Mouse (Mus musculus): ENCODE measurements at regions not wholly inside any gene's neighbourhood (a gene's known extent, or its start where the extent isn't known, plus 50 kb on each side); places are given as distances from the start of the nearest gene placed in this dataset.
"Not testable (repeated sequence)": the region's sequence is repeated elsewhere in the genome, so short reads cannot be mapped to it uniquely, and the experiment has no call there.

- no peak for DNase-seq (ENCODE audit: low spot score in 2 of 2)
Measured at GRCm38 (mm10) chr15:5869289-5869688, 430.3 kb upstream of the Dab2 start.

GRCm38 (mm10) chr15:5869866-5870265, 429.7 kb upstream of the Dab2 start:
- no peak for DNase-seq (ENCODE audit: low spot score in 2 of 2)

GRCm38 (mm10) chr15:5872042-5872441, 427.5 kb upstream of the Dab2 start:
- no peak for DNase-seq (ENCODE audit: low spot score in 2 of 2)

- no peak for DNase-seq (ENCODE audit: low spot score in 2 of 2)
Measured at GRCm38 (mm10) chr15:5877749-5878148, 421.8 kb upstream of the Dab2 start.

- DNase-seq (ENCODE audit: low spot score in 2 of 2), result no peak
Measured at GRCm38 (mm10) chr15:5891188-5891587, 408.4 kb upstream of the Dab2 start.

- no peak for DNase-seq (ENCODE audit: low spot score in 2 of 2)
Measured at GRCm38 (mm10) chr15:5892034-5892433, 407.6 kb upstream of the Dab2 start.

- DNase-seq (ENCODE audit: low spot score in 2 of 2), result not testable (repeated sequence)
Measured at GRCm38 (mm10) chr15:5895688-5896470, 403.7 kb upstream of the Dab2 start.

- no peak for DNase-seq (ENCODE audit: low spot score in 2 of 2)
Measured at GRCm38 (mm10) chr15:5915261-5915660, 384.3 kb upstream of the Dab2 start.

GRCm38 (mm10) chr15:5920058-5920457, 379.5 kb upstream of the Dab2 start:
- no peak for DNase-seq (ENCODE audit: low spot score in 2 of 2)

- no peak for DNase-seq (ENCODE audit: low spot score in 2 of 2)
Measured at GRCm38 (mm10) chr15:5927768-5928167, 371.8 kb upstream of the Dab2 start.

- DNase-seq (ENCODE audit: low spot score in 2 of 2), result no peak
Measured at GRCm38 (mm10) chr15:5933586-5933985, 366.0 kb upstream of the Dab2 start.

- DNase-seq (ENCODE audit: low spot score in 2 of 2), result no peak
Measured at GRCm38 (mm10) chr15:5940945-5941344, 358.6 kb upstream of the Dab2 start.

- no peak for DNase-seq (ENCODE audit: low spot score in 2 of 2)
Measured at GRCm38 (mm10) chr15:5946650-5947049, 352.9 kb upstream of the Dab2 start.

- DNase-seq (ENCODE audit: low spot score in 2 of 2), result no peak
Measured at GRCm38 (mm10) chr15:5950919-5951318, 348.7 kb upstream of the Dab2 start.

GRCm38 (mm10) chr15:5951661-5952060, 347.9 kb upstream of the Dab2 start:
- not testable (repeated sequence) for DNase-seq (ENCODE audit: low spot score in 2 of 2)

GRCm38 (mm10) chr15:5953106-5953505, 346.5 kb upstream of the Dab2 start:
- no peak for DNase-seq (ENCODE audit: low spot score in 2 of 2)

GRCm38 (mm10) chr15:5991351-5992065, 308.1 kb upstream of the Dab2 start:
- DNase-seq (ENCODE audit: low spot score in 2 of 2), result no peak

- not testable (repeated sequence) for DNase-seq (ENCODE audit: low spot score in 2 of 2)
Measured at GRCm38 (mm10) chr15:5992146-5992545, 307.4 kb upstream of the Dab2 start.

GRCm38 (mm10) chr15:6000816-6001215, 298.8 kb upstream of the Dab2 start:
- DNase-seq (ENCODE audit: low spot score in 2 of 2), result no peak

- DNase-seq (ENCODE audit: low spot score in 2 of 2), result no peak
Measured at GRCm38 (mm10) chr15:6001394-6001793, 298.2 kb upstream of the Dab2 start.

- DNase-seq (ENCODE audit: low spot score in 2 of 2), result no peak
Measured at GRCm38 (mm10) chr15:6014982-6015381, 284.6 kb upstream of the Dab2 start.

- DNase-seq (ENCODE audit: low spot score in 2 of 2), result no peak
Measured at GRCm38 (mm10) chr15:6016637-6017049, 282.9 kb upstream of the Dab2 start.

GRCm38 (mm10) chr15:6025543-6025942, 274.0 kb upstream of the Dab2 start:
- DNase-seq (ENCODE audit: low spot score in 2 of 2), result no peak
